Mouse (Mus musculus) layer of hippocampus, postnatal 10 days (tissue): ENCODE measurements around the gene Ttpal. TPM values are rescaled to one million over a fixed set of nuclear protein-coding genes. Genes with fewer than 3 reads are reported as not detected.
A peak's percentile ranks its signal among the peaks of the same experiment; 100 is the strongest.

Source experiments
- DNase-seq, 2 experiments: peaks; one replicate each; pipeline ENCODE4 v3.0.0; 2021; ENCODE audit warnings: low spot score in 2 of 2
- long read RNA-seq: library from polyadenylated mRNA; stranded (forward); transcript quantifications from one replicate; pipeline ENCODE4 v2.0.0, GENCODE M21; 2023
- total RNA-seq, 2 experiments: library from RNA; stranded (reverse); gene quantifications; 2 replicates each; pipeline ENCODE4 v1.2.3; 2021

The Ttpal gene
- total RNA-seq, result 10 to 100 TPM; 51.4 to 51.8 TPM
- long read RNA-seq, full-length matches to known transcripts, result 10 of 28 reads
- long read RNA-seq, partial matches to known transcripts, result 2 of 28 reads
- long read RNA-seq, other reads (novel, unspliced or antisense), result 16 of 28 reads

GRCm38 (mm10) chr2:163602101-163602971, at the start of gene Ttpal:
Ttpal (plus strand) TSS chr2:163602314.
- peak; percentile 87 to 89 for DNase-seq

DNA sequence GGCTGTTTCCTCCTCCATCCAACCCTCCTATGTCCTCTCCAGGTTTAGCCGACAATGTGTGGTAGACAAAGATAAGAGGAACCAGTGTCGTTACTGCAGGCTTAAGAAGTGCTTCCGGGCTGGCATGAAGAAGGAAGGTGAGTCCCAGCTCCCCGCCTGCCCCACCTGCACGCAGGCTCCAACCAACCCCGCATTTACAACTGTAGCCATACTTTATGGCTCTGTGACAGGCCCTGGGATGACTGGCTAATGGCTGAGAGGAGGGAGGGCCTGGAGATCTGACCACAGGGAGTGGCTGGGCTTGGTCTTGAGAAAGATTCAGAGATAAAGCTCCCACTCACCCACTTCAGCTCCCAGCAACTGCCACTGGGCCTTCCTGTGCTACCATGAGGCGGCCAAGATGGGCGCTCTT, 49.6 kb upstream of the Ttpal start:
- DNase-seq, result no peak

DNA sequence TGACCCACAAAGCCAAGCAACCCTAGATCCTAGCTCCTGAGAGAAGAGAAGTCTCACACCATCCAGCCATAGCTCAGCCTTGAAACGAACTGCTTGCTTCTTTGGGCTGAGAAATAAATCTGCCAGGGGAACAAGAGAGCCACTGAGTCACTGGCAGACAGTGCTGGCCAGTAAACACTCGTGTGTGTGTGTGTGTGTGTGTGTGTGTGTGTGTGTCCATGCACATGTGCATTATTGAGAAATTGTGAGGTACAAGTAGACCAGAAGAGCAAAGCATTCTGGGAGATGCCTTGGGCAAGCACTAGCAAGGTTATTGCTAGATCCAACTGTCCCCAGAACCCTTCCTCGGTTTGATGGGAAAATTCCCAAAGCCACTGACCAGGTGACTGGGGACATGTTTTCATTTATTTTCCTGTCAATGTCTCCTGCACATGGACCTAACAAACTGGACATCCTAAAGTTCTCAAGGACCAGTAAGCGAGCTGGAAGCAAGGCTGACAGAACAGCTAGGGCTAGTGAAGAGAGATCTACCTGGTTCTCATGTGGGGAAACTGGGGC, 47.6 kb upstream of the Ttpal start:
- no peak for DNase-seq

DNA sequence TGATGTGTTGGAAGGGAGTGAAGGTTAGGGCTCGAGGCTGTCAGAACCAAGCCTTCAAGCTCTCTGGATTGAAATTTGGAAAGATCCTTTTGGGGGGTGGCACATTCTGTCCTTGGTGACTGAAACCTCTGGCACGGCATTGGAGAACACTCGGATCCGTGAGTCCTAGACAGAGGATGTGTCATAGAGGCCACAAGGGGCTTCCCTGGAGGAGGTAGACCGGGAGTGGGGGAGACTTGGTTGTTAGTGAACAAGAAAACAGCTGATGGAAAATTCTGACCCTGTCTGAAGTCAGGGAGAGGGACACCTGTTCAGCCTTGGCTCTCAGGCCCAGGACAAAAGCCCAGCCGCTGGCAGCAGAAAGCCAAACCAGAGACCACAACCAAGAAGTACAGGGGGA, 47.1 kb upstream of the Ttpal start:
- DNase-seq, result no peak

DNA sequence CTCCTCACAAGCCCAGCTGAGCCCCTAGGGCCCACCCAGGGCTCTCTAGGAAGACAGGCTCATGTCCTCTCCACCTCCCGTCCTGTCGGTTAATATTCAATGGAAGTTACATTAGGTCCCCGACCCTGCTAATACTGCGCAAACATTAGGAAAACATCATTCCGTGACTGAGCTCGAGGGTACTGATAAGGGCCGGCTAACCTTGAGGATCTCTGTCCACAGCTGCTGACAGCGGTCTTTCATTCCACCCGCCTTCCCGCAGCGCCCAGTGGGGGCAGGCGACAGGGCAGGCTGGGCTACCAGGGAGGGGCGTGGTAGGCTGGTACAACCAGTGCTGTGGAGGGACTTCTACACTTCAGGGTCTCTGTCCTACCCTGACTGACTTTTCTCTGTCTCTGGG, 46.7 kb upstream of the Ttpal start:
- no peak for DNase-seq

DNA sequence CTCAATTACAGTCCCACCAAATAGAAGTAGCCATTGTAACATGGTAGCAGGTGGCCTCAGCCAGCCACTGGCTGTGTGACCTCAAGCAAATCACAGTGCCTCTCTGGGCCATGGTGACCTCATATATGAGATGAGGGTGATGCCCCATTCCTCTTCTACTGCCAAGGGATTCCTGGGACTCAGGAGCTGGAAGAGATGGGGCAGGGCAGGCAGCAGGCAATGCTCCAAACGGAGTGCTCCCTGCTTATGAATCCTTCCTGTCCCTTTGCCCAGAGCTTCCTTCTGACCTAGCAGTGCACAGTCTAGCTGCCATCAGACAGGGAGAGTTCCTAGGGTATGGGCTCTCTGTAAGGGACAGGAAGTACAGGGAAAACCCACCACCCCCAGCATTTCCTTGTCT, 43.6 kb upstream of the Ttpal start:
- DNase-seq, result no peak

- DNase-seq, result no peak
Observed at GRCm38 (mm10) chr2:163559236-163559635, 42.9 kb upstream of the Ttpal start.

DNA sequence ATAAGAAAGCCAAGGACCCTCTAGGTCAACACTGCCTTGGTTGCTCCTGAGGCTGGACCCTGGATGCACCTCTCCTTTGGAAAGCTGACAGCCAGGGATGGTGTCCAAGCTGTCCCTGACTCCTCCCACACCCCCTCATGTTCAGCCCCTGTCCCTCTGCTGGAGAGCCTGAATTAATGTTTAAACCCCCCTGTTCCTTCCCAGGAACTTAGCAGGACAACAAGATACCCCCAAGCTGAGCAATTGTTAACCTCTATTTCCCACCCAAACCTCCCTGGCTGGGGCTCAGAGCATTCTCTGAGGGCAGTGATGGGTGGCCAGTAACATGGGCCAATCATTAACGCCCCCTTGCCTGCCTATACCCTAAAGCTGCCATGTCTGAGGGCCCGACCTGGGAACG, 41.9 kb upstream of the Ttpal start:
- no peak for DNase-seq

DNA sequence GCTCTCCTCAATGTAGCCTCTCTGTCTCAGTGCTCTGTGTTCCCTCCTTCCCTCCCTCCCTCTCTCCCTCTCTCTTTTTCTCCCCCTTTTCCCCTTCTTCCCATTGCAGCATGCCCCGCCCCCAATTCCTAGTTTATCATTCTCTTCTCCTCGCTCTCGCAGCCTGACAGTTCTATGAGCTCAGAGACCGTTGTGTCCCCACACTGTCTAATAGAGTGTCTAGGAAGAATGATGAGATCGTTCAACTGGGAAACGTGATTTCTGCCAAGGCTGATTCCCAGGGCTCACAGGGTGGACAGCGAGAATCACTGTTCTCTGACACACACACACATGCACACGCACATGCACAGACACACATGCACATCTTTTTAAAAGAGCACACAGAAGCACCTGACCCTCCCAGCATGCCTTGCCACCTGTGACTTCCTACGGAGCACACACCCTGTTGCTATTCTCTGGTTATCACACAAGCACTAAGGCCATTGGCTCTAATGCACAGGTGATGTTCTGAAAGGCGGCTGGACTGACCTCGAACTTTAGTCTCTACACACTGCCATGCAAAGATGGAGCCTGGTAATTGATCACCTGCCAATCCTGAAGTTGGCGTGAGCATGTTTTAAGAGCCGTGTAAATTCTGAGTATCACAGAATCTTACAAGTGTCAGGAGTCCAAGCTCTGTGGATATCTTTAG, 40.7 kb upstream of the Ttpal start:
- no peak for DNase-seq

DNA sequence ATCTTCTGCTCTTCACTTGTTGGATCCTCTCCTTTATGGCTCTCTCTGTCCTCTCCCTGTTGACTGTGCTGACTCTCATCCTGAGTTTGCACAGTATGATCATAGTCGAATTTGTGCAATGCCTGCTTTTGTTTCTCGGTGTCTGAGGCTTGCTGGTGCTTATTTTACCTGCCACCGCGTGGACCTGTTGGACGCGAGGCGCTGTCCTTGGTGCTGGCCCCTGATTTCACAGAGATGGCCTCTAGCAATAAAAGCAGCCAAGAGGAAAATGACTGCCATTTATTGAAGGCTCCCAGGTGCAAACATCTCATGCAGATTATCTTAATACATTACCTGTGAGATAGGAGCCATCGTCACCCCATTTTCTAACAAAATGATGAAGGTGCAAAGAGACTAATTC, 37.5 kb upstream of the Ttpal start:
- no peak for DNase-seq

DNA sequence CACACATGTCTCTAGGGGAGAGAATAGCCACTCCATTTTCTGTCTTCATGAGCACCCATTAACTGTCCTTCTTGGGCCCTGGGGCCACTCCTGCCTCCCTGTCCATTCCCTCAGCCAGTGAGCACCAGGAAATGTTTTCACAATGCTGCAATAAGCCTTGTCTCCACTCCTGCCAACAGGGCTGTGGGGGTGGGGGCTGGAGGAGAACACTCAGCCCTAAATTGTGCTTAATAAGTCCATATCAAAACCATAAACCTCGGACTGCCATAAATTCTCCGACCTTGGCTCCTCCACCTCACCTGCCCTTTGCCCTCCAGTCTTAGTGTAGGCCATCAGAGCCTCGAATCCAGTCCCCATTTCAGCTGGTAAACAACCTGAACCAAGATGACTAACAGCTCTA, 27.8 kb upstream of the Ttpal start:
- DNase-seq, result no peak

DNA sequence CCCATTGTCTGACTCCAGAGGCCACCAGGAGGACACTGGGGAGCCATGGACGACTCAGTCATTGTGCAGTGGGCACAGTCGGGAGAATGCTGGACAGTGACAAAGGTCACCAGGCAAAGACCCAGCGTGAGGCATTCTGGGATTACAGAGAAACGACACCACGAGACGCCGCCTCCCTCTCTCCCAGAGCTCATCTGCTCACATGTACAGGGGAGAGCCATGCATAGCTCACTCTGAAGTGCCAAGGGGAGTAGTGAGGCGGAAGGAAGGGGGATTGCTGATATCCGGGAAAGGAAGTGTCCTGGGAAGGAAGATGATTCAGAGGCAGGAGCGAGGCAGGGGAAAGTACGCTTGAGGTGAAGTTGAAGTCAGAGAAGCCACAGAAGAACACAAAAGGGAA, 26.9 kb upstream of the Ttpal start:
- no peak for DNase-seq

DNA sequence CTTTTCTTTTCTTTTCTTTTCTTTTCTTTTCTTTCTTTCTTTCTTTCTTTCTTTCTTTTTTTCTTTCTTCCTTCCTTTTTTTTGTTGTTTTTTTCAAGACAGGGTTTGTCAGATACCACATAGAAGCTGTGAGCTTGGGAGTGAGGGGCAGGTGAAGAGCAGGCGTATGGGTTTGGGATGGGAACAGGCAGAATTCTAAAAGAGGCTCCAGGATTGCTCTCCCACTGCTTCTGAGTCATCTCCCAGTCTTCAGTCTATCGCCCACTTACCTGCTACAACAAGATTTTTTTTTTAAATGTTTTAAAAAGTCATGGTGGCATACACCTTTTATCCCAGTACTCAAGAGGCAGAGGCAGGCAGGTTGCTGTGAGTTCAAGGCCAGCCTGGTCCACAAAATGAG, 24.1 kb upstream of the Ttpal start:
- DNase-seq, result no peak

GRCm38 (mm10) chr2:163580069-163580945, 21.8 kb upstream of the Ttpal start:
- no peak for DNase-seq

DNA sequence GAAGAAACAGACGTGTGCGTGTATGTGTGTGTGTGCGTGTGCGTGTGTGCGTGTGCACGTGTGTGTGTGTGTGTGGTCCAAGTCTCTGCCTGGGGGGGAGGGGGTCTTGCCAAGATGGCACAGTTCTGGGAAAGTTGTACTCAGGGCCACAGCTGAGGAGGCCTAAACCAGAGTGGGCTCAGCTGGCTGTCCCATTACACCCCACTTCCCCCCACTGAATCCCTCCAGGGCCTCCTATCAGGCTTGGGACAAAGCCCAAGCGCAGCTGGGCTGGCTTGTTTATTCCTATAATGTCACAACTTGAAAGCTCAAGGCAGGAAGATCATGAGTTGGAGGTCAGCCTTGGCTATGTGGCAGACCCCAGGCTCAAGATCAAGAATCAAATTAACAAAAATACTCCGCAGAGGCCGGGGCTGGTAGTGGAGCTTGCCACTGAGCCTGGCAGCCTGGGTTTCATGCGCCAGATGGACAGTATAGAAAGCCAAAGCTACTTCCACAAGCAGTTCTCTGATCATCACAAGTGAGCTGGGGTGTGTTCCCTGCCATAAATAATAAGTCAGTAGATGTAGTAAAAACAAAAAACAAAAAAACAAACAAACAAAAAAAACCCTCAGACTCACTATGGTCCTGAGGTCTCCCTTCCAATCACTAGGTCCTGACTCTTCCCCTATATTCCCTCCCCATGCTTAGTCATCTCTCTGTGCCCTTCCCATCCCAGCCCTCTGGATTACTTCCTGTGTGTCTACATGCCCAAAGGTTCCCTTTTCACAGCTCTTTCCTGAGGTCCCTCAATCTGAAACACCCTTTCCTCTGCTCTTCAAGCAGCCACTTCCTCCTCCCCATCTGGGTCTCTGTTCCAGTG, 18.7 kb upstream of the Ttpal start:
- peak in 1 of 2 experiments; percentile 26 for DNase-seq

GRCm38 (mm10) chr2:163584088-163584426, 18.1 kb upstream of the Ttpal start:
- peak in 1 of 2 experiments; percentile 24 for DNase-seq

- peak; percentile 66 to 75 for DNase-seq
Observed at GRCm38 (mm10) chr2:163586384-163587261, 15.5 kb upstream of the Ttpal start.

GRCm38 (mm10) chr2:163587506-163587905, 14.6 kb upstream of the Ttpal start:
- no peak for DNase-seq

GRCm38 (mm10) chr2:163590211-163590610, 11.9 kb upstream of the Ttpal start:
- no peak for DNase-seq
